Comparison of ENCODE assay signal across 19 mouse cellular contexts in the genomic region with DNA sequence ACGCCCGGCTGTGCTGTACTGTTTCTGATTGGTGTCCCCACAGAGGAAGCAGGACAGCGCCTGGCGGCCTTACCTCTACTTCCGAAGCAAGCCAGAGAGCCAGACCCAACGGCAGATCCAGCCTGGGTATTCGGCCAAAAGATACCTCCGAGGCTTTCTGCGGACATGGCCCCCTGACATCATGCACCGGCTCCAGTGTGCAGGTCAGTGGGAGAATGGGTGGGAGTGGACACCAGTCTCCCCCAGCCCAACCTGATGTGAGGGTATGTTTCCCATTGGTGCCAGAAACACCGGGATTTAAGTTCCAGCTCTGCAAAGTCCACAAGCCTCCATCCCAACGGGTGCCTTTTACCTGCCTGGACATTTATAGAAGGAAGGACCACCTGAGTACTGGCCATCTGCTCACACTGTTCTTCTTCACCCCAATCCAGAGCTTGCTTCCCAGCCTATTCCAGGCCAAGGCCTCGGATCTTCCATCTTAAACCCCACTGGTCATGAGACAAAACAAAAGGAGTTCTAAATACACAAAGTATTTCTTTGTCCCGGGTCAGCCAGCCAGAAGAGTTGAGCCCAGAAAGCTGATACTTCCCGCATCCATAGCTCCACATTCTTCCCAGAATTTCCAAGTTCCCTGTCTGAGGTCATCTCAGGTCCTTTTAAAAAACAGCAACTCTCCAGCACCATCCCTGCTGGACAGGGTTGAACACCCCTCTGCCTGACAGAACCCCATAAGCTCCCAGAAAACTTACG. TPM values are rescaled to one million over a fixed set of nuclear protein-coding genes. Genes with fewer than 3 reads are reported as not detected.
A peak's percentile ranks its signal among the peaks of the same experiment; 100 is the strongest.
DNase-seq lines count a peak whose midpoint lies in the region; ATAC-seq and TF ChIP-seq lines count a peak whose summit lies in the region.
"Had no signal": no experiment of that assay in that cellular context is flagged by ENCODE, and none has a peak within 500 bp of the region (broad histone marks: within the 10 kb centered on the region; RNA-seq: fewer than 3 reads in every experiment).

No protein-coding gene starts in this region.

- peak; percentile 82 for DNase-seq in heart, adult 11 months
- DNase-seq in heart, adult 2 months = no peak
- DNase-seq in brain, adult 2 months (ENCODE audit: low read depth, low spot score) = peak; percentile 62
- DNase-seq in cerebellum, adult 18-20 months = peak; percentile 51 to 53
- peak; percentile 65 to 71 for DNase-seq in cerebellum, postnatal 25 days
- no peak for DNase-seq in lung, postnatal 10 days
- DNase-seq: adrenal gland, postnatal 10 days; gastrocnemius, postnatal 14 days; kidney, adult 8-10 months; kidney, postnatal 4 days; lung, adult 2 months; lung, postnatal 4 days; thymus, postnatal 36 days had no signal

- H3K27ac ChIP-seq in heart, adult 2 months = no peak overlapping the region
- H3K27ac ChIP-seq in kidney, embryonic 15.5 days = no peak overlapping the region
- H3K27ac ChIP-seq: embryonic facial prominence, embryonic 15.5 days; heart, embryonic 15.5 days; limb, embryonic 12.5 days; liver, embryonic 12.5 days had no signal

- TF ChIP-seq EP300 in heart, adult 2 months (IDR thresholded peaks at IDR 0.05; ENCODE audit: insufficient read depth, low read depth, low read length) = no peak

- intact Hi-C loops in heart, adult 2 months (cut with DNase I) = no loop called here

- H3K27me3 ChIP-seq in heart, adult 2 months (ENCODE audit: control insufficient read depth, insufficient read depth, low read length) = no peaks in the 10 kb centered on the region
- H3K27me3 ChIP-seq in kidney, embryonic 15.5 days = no peaks in the 10 kb centered on the region
- H3K27me3 ChIP-seq: embryonic facial prominence, embryonic 15.5 days; heart, embryonic 15.5 days; limb, embryonic 12.5 days; Patski had no signal

- TF ChIP-seq POLR2A in heart, adult 2 months (IDR thresholded peaks at IDR 0.05; ENCODE audit: insufficient read depth, low read depth, low read length) = no peak

- TF ChIP-seq CTCF in heart, adult 2 months (IDR thresholded peaks at IDR 0.05) = no peak

- H3K4me2 ChIP-seq in kidney, embryonic 15.5 days = no peak overlapping the region
- H3K4me2 ChIP-seq: embryonic facial prominence, embryonic 15.5 days; heart, embryonic 15.5 days; limb, embryonic 12.5 days; liver, embryonic 12.5 days had no signal

- no peak overlapping the region for H3K9ac ChIP-seq in heart, adult 2 months (ENCODE audit: low read depth, low read length)
- H3K9ac ChIP-seq in kidney, embryonic 15.5 days = no peak overlapping the region
- H3K9ac ChIP-seq: embryonic facial prominence, embryonic 15.5 days; heart, embryonic 15.5 days; limb, embryonic 12.5 days; liver, embryonic 12.5 days had no signal

- no peaks in the 10 kb centered on the region for H3K9me3 ChIP-seq in kidney, embryonic 15.5 days (replicated peaks)
- H3K9me3 ChIP-seq: embryonic facial prominence, embryonic 15.5 days; heart, embryonic 15.5 days; limb, embryonic 12.5 days; liver, embryonic 12.5 days had no signal

- no peak overlapping the region for H3K4me3 ChIP-seq in heart, adult 2 months
- no peak overlapping the region for H3K4me3 ChIP-seq in kidney, embryonic 15.5 days (replicated peaks)
- H3K4me3 ChIP-seq: embryonic facial prominence, embryonic 15.5 days; heart, embryonic 15.5 days; limb, embryonic 12.5 days; liver, embryonic 12.5 days had no signal

- ATAC-seq in kidney, embryonic 15.5 days (replicated peaks; ENCODE audit: low FRiP score) = no peak
- ATAC-seq: liver, embryonic 12.5 days; Patski had no signal

- H3K79me2 ChIP-seq in heart, adult 2 months (replicated peaks; ENCODE audit: control insufficient read depth, insufficient read depth, low read length) = no peaks in the 10 kb centered on the region

- H3K4me1 ChIP-seq in heart, adult 2 months (ENCODE audit: control insufficient read depth, insufficient read depth, low read length) = no peaks in the 10 kb centered on the region
- H3K4me1 ChIP-seq in kidney, embryonic 15.5 days = no peaks in the 10 kb centered on the region
- H3K4me1 ChIP-seq: embryonic facial prominence, embryonic 15.5 days; heart, embryonic 15.5 days; liver, embryonic 12.5 days had no signal

- 88% methylated on average over 16 of the region's 16 CpGs for WGBS in heart, adult 2 months
- WGBS in kidney, embryonic 15.5 days = 87% methylated on average over 16 of the region's 16 CpGs

- no peaks in the 10 kb centered on the region for H3K36me3 ChIP-seq in heart, adult 2 months (ENCODE audit: control insufficient read depth, insufficient read depth, low read length)
- H3K36me3 ChIP-seq in kidney, embryonic 15.5 days = no peaks in the 10 kb centered on the region
- H3K36me3 ChIP-seq: embryonic facial prominence, embryonic 15.5 days; heart, embryonic 15.5 days; limb, embryonic 12.5 days; liver, embryonic 12.5 days had no signal

RNA-seq across cellular contexts. Expression of a gene that starts 25.4 kb away (rescaled TPM):
- total RNA-seq in heart, adult 2 months (2021) = under 1 TPM in 1 of 2 experiments, not detected in 1; 0.30 TPM
- 0.29 and 0.45 TPM in 2 replicates for polyA plus RNA-seq in heart, adult 2 months (2012; rRNA removed)
- polyA plus RNA-seq in kidney, embryonic 15.5 days (2015; fragmentation: Nextera tagmentation; extraction: Ambion mirVana) = 0.73 and 0.85 TPM in 2 replicates
- polyA plus RNA-seq: liver, embryonic 12.5 days had no signal

RNA-seq across cellular contexts. Expression of a gene that starts 59.2 kb away (rescaled TPM):
- 1 to 10 TPM; 5.3 to 7.0 TPM for total RNA-seq in heart, adult 2 months (2021)
- polyA plus RNA-seq in heart, adult 2 months (2012; rRNA removed) = 5.8 TPM in 2 replicates
- polyA plus RNA-seq in kidney, embryonic 15.5 days (2015; fragmentation: Nextera tagmentation; extraction: Ambion mirVana) = 19.1 and 19.5 TPM in 2 replicates

Comparison
In these comparisons a context has a peak if more than half of its experiments do, and no peak if none do; other contexts are left out.
1. DNase-seq: peak in heart, adult 11 months (single experiment), brain, adult 2 months (single experiment), cerebellum, adult 18-20 months (2 of 2) and cerebellum, postnatal 25 days (2 of 2); none in heart, adult 2 months (0 of 2) and lung, postnatal 10 days (single experiment).